Mouse (Mus musculus) liver, embryonic 14.5 days (tissue): ENCODE data around the gene Atp5s. TPM values are rescaled to one million over a fixed set of nuclear protein-coding genes. Genes with fewer than 3 reads are reported as not detected.

Experiments
- ATAC-seq: fragments of 200-750 bp; cut with Nextera tagmentation; 2 replicates; pipeline ENCODE4 v1.8.0; 2017; ENCODE audit warnings: moderate number of reproducible peaks, mild to moderate bottlenecking, moderate library complexity; ENCODE audit not compliant: insufficient read depth
- DNase-seq, 3 experiments: peaks; one replicate each; pipeline ENCODE4 v3.0.0-alpha.2; 2012 to 2013; ENCODE audit warnings: low read depth in 3 of 3, low spot score in 3 of 3
- H3K27ac ChIP-seq: fragments of 300-500 bp; sonication (generic); 2 replicates; pipeline ENCODE4 v1.5.1; 2014; ENCODE audit warnings: moderate library complexity, mild to moderate bottlenecking, control low read depth, inconsistent platforms
- H3K27me3 ChIP-seq: fragments of 300-500 bp; sonication (generic); 2 replicates; pipeline ENCODE4 v1.6.1; 2014; ENCODE audit warnings: mild to moderate bottlenecking, low read length, moderate library complexity; ENCODE audit not compliant: control insufficient read depth, insufficient read depth
- H3K36me3 ChIP-seq: fragments of 300-500 bp; sonication (generic); replicated peaks from 2 replicates; pipeline ENCODE4 v1.6.1; 2014; ENCODE audit warnings: low read depth; ENCODE audit not compliant: control insufficient read depth, insufficient read depth
- H3K4me1 ChIP-seq, 2 experiments: fragments of 200-500 bp in 1 of 2; fragments of 300-500 bp in 1 of 2; sonication (generic) in 1 of 2; replicated peaks; 2 replicates each; pipeline ENCODE4 v1.6.1; 2012 to 2014; ENCODE audit warnings: antibody characterized with exemption in 1 of 2, inconsistent platforms in 1 of 2, low read length in 1 of 2; ENCODE audit not compliant: control insufficient read depth in 2 of 2, insufficient read depth in 2 of 2
- H3K4me2 ChIP-seq: fragments of 300-500 bp; sonication (generic); 2 replicates; pipeline ENCODE4 v1.6.1; 2014; ENCODE audit warnings: low read depth, mild to moderate bottlenecking, control low read depth, moderate library complexity
- H3K4me3 ChIP-seq, 2 experiments: fragments of 200-500 bp in 1 of 2; fragments of 300-500 bp in 1 of 2; sonication (generic) in 1 of 2; 2 replicates each; pipeline ENCODE4 v1.5.1; 2012 to 2014; ENCODE audit warnings: low read depth in 2 of 2, low read length in 2 of 2, mild to moderate bottlenecking in 2 of 2, control low read depth in 1 of 2, inconsistent platforms in 1 of 2, moderate library complexity in 1 of 2; ENCODE audit not compliant: insufficient read depth in 1 of 2
- H3K9ac ChIP-seq: fragments of 300-500 bp; sonication (generic); replicated peaks from 2 replicates; pipeline ENCODE4 v1.6.1; 2014; ENCODE audit warnings: mild to moderate bottlenecking, control low read depth, moderate library complexity
- H3K9me3 ChIP-seq: fragments of 300-500 bp; sonication (generic); 2 replicates; pipeline ENCODE4 v1.6.1; 2016; ENCODE audit warnings: low read length, mixed read lengths; ENCODE audit not compliant: control insufficient read depth
- CTCF ChIP-seq: IDR thresholded peaks from 2 replicates; pipeline ENCODE4 v1.5.1; 2016; ENCODE audit warnings: antibody characterized with exemption, low read depth, control low read depth
- EP300 ChIP-seq: IDR thresholded peaks from 2 replicates; pipeline ENCODE4 v1.6.1; 2016; ENCODE audit warnings: antibody characterized with exemption, low read depth
- WGBS: fragments of 180-500 bp; shearing (Covaris S2); extraction: QIAGEN DNeasy Blood & Tissue Kit; methylation state at CpG from one replicate; pipeline ENCODE4 v1.1.7; 2014; ENCODE audit not compliant: insufficient replicate concordance; 5-methylcytosine and 5-hydroxymethylcytosine counted together
- polyA plus RNA-seq, 2 experiments: library from polyadenylated mRNA; depleted of rRNA in 1 of 2; stranded (reverse) in 1 of 2; unstranded in 1 of 2; fragments of >200 nt; fragmentation: Nextera tagmentation in 1 of 2; extraction: Ambion mirVana in 1 of 2; gene quantifications; 2 replicates each; pipeline versions ENCODE4 v1.2.1 to v1.2.3; 2012 to 2014

Atp5s gene
- polyA plus RNA-seq, 2 experiments, result 12.0 to 20.7 TPM

- 85% methylated on average over 5 of the region's 5 CpGs for WGBS
- H3K4me1 ChIP-seq, result peaks cover 0 to 3% of the 10 kb centered on the region in 2 experiments; a peak in 2 of 4 replicates
- H3K36me3 ChIP-seq, result no peaks in the 10 kb centered on the region
- H3K9ac ChIP-seq, result no peak overlapping the region
- no peaks in the 10 kb centered on the region for H3K27me3 ChIP-seq
- H3K4me2 ChIP-seq, result no peak overlapping the region
- ATAC-seq (no peak), DNase-seq (no peak)
- no peak overlapping the region for H3K27ac ChIP-seq
- TF ChIP-seq EP300, result no peak
- no peaks in the 10 kb centered on the region for H3K9me3 ChIP-seq
- H3K4me3 ChIP-seq, result no peak overlapping the region
Observed at GRCm38 (mm10) chr12:69744138-69744537, 19.4 kb downstream of the Atp5s start.

- no peak overlapping the region for H3K27ac ChIP-seq
- H3K9ac ChIP-seq, result no peak overlapping the region
- no peak overlapping the region for H3K4me3 ChIP-seq
- ATAC-seq, result peak; percentile 27; the same call in 1 of the 2 replicates
- H3K27me3 ChIP-seq, result no peaks in the 10 kb centered on the region
- TF ChIP-seq CTCF (peak; percentile 26; the same call in 1 of the 2 replicates), EP300 (no peak)
- WGBS, result 44% methylated on average over 10 of the region's 10 CpGs
- H3K4me1 ChIP-seq, result peaks cover 14 to 18% of the 10 kb centered on the region in 2 experiments
- no peaks in the 10 kb centered on the region for H3K36me3 ChIP-seq
- no peaks in the 10 kb centered on the region for H3K9me3 ChIP-seq
- no peak overlapping the region for H3K4me2 ChIP-seq
- DNase-seq, result no peak
Observed at GRCm38 (mm10) chr12:69751864-69752341, 27.2 kb downstream of the Atp5s start.

DNA sequence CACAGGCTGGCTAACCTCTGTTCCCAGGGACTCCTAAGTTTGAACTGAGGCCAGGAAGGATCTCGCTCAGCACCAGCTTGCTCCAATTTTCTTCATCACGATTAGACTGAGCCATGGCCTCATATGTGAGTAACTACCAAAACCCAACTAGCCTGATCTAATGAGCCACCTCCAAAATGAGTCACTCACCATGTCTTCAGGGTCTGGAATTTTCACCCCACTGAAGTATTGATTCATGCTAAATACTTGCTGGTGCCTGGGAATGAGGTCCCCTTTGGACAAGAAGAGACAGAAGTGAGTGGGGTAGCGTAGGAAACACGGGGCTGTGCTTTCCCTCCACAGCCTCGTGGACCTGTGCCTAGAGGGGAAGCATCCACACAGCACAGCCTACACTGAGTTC lies 29.2 kb downstream of the Atp5s start:
- TF ChIP-seq CTCF (no peak), EP300 (no peak)
- H3K9ac ChIP-seq, result no peak overlapping the region

GRCm38 (mm10) chr12:69756015-69756414 lies 31.3 kb downstream of the Atp5s start:
- H3K4me3 ChIP-seq, result no peak overlapping the region
- no peaks in the 10 kb centered on the region for H3K27me3 ChIP-seq
- no peaks in the 10 kb centered on the region for H3K36me3 ChIP-seq
- peak overlapping the region; percentile 99 for H3K27ac ChIP-seq
- WGBS, result 71% methylated on average over 5 of the region's 5 CpGs
- H3K9ac ChIP-seq, result peak overlapping the region; percentile 67; the same call in 1 of the 2 replicates
- H3K4me1 ChIP-seq, result peaks cover 45 to 46% of the 10 kb centered on the region in 2 experiments
- H3K4me2 ChIP-seq, result peak overlapping the region; percentile 77; the same call in 1 of the 2 replicates
- no peak for TF ChIP-seq EP300
- no peak for TF ChIP-seq CTCF
- DNase-seq (no peak), ATAC-seq (no peak)
- no peaks in the 10 kb centered on the region for H3K9me3 ChIP-seq

More for the DNA sequence above, 29.2 kb downstream of the Atp5s start:
- Histone ChIP-seq H3K36me3 (no peaks in the 10 kb centered on the region), H3K4me2 (no peak overlapping the region), H3K4me1 (peaks cover 27 to 30% of the 10 kb centered on the region in 2 experiments), H3K27me3 (no peaks in the 10 kb centered on the region), H3K27ac (no peak overlapping the region), H3K4me3 (no peak overlapping the region), H3K9me3 (no peaks in the 10 kb centered on the region)
- ATAC-seq, result no peak
- DNase-seq, result no peak
- 71% methylated on average over 5 of the region's 5 CpGs for WGBS

DNA sequence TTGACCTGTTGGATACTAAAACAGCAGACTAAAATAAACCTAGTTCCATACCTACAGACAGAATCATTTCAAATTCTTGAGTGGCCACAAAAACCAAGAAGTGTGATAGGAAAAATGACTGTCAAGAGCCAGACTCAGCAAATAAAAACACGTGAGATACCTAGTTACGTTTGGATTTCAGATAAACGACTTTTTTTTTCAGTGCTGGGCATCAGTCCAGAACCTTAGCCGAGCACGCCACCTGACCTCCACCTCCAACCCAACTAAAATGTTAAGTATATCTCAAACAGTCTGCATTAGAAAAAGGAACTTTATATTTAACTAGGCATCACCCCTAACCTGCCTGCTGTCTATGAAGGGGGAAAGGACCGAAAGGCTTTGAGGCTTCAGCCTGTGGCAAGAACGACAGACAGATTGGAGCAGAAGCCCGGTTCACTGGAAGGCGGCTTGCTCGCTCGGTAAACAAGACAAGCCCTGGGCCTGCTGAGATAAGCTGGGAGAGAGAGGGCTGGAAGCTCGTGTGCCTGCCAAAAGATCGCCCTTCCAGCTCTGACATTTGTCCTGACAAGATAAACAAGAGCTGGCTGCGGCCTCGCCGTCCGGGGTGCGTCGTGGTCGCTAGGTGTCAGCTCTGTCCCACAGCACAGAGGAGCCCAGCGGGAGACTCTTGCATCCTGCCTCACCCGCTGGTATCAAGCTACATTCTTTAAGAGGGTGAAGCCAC lies 32.8 kb downstream of the Atp5s start:
- WGBS, result 2% methylated on average over 22 of the region's 22 CpGs
- ATAC-seq (peak; percentile 91), DNase-seq (peak; percentile 98 to 99 (median 98))
- H3K4me3 ChIP-seq, result peak overlapping the region; percentile 22 to 41
- H3K4me2 ChIP-seq, result peak overlapping the region; percentile 77
- H3K27me3 ChIP-seq, result no peaks in the 10 kb centered on the region
- no peaks in the 10 kb centered on the region for H3K9me3 ChIP-seq
- no peaks in the 10 kb centered on the region for H3K36me3 ChIP-seq
- peaks cover 48 to 50% of the 10 kb centered on the region in 2 experiments for H3K4me1 ChIP-seq
- H3K27ac ChIP-seq, result peak overlapping the region; percentile 99
- peak; percentile 97 for TF ChIP-seq EP300
- peak; percentile 98 for TF ChIP-seq CTCF
- peak overlapping the region; percentile 87 for H3K9ac ChIP-seq
